Mouse (Mus musculus): Measurements from ENCODE around the gene Gpr171.
A peak's percentile ranks its signal among the peaks of the same experiment; 100 is the strongest.
"Not testable (repeated sequence)": the region's sequence is repeated elsewhere in the genome, so short reads cannot be mapped to it uniquely, and the experiment has no call there.

Gene Gpr171

GRCm38 (mm10) chr3:59101218-59101986 is at the start of gene Gpr171:
Gpr171 (minus strand) TSS chr3:59101821.
- DNase-seq (ENCODE audit: low read depth in 2 of 2, low spot score in 2 of 2), result peak; percentile 40 to 56

DNA sequence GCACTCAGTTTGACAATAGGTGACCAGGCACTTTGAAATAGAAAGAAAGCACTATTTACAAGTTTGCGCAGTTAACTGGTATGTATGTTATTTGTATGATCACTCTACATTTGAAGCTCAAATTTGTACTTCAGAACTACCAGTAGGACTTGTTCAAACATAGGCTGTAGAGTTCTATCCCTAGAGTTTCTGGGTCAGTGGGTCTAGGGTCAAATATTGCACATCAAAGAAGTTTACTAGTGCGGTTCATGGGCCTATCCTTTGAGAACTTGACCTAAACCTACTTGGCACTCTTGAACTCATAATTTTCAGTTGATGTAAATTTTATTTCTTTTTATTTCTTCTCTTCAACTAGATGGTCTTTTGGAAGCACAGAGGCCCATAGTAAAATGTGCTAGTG is 49.0 kb upstream of the Gpr171 start:
- DNase-seq (ENCODE audit: low read depth in 2 of 2, low spot score in 2 of 2), result no peak

- no peak for DNase-seq (ENCODE audit: low read depth in 2 of 2, low spot score in 2 of 2)
Measured at GRCm38 (mm10) chr3:59149646-59150045, 48.0 kb upstream of the Gpr171 start.

GRCm38 (mm10) chr3:59145194-59145593 is 43.6 kb upstream of the Gpr171 start:
- no peak for DNase-seq (ENCODE audit: low read depth in 2 of 2, low spot score in 2 of 2)

GRCm38 (mm10) chr3:59141507-59142305 is 40.1 kb upstream of the Gpr171 start:
- no peak for DNase-seq (ENCODE audit: low read depth in 2 of 2, low spot score in 2 of 2)

GRCm38 (mm10) chr3:59140941-59141340 is 39.3 kb upstream of the Gpr171 start:
- not testable (repeated sequence) for DNase-seq (ENCODE audit: low read depth in 2 of 2, low spot score in 2 of 2)

GRCm38 (mm10) chr3:59140115-59140514 is 38.5 kb upstream of the Gpr171 start:
- no peak for DNase-seq (ENCODE audit: low read depth in 2 of 2, low spot score in 2 of 2)

GRCm38 (mm10) chr3:59139651-59140051 is 38.0 kb upstream of the Gpr171 start:
- no peak for DNase-seq (ENCODE audit: low read depth in 2 of 2, low spot score in 2 of 2)

DNA sequence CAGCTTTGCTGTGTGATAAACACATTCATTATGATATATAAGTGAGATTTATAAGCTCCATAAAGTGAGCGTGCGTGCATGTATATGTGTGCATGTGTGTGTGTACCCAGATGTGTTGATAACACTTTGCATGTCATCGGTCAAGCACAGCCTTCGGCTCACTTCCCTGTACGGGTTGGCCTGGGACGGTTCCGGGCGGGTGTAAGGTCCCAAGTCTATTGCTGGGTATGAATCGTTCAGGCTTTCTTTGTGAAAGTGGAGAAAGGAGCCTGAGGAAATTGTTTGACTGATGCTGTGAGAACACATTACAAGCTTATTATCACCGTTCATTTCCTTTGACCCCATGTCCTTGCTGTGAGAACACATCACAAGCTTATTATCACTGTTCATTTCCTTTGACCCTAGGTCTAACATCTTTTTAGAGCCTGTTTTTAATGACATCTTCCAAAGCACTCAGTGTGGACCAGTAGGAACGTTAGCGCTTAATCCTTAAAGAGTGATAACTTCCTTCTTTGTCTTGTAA is 37.4 kb upstream of the Gpr171 start:
- DNase-seq (ENCODE audit: low read depth in 2 of 2, low spot score in 2 of 2), result no peak

- DNase-seq (ENCODE audit: low read depth in 2 of 2, low spot score in 2 of 2), result no peak
Measured at GRCm38 (mm10) chr3:59135911-59136653, 34.5 kb upstream of the Gpr171 start.

- DNase-seq (ENCODE audit: low read depth in 2 of 2, low spot score in 2 of 2), result no peak
Measured at GRCm38 (mm10) chr3:59133189-59133588, 31.6 kb upstream of the Gpr171 start.

- no peak for DNase-seq (ENCODE audit: low read depth in 2 of 2, low spot score in 2 of 2)
Measured at GRCm38 (mm10) chr3:59131966-59132365, 30.3 kb upstream of the Gpr171 start.

- DNase-seq (ENCODE audit: low read depth in 2 of 2, low spot score in 2 of 2), result no peak
Measured at GRCm38 (mm10) chr3:59131081-59131480, 29.5 kb upstream of the Gpr171 start.

- DNase-seq (ENCODE audit: low read depth in 2 of 2, low spot score in 2 of 2), result peak; percentile 12 to 18
Measured at GRCm38 (mm10) chr3:59130431-59130830, 28.8 kb upstream of the Gpr171 start.

DNA sequence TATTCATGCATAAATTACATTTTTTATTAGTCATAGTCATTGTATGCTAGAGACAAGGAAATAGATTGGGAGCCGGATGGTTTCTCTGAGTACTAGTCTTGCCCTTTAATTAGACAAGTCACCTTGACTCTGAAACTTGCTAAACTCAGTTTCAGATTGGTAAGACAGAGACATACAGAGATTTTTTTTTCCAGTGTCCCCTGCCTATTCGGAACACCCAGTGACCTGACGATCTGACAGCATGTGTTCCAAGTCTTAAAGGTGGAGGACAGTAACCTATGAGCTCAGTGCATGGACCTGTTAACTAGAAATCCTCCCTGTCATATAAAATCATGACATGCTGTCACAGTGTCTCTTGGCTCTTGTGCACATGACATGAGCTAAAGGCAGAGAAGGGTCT is 27.9 kb upstream of the Gpr171 start:
- DNase-seq (ENCODE audit: low read depth in 2 of 2, low spot score in 2 of 2), result no peak

DNA sequence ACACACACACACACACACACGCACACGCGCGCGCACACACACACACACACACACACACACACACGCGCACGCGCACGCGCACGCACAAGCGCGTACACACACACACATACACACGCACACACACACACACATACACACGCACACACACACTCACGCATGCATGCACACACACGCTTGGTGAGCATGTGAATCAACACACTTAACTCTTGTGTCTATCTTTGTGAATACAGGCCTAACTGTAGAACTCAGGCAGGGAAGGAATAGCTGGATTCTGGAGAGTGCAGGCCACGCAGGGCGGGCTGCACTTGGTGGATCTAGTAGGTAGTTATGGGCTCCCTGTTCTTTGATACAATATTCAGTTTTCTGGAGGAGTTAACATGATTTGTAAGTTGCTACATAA is 27.1 kb upstream of the Gpr171 start:
- no peak for DNase-seq (ENCODE audit: low read depth in 2 of 2, low spot score in 2 of 2)

- no peak for DNase-seq (ENCODE audit: low read depth in 2 of 2, low spot score in 2 of 2)
Measured at GRCm38 (mm10) chr3:59125783-59126555, 24.3 kb upstream of the Gpr171 start.

- DNase-seq (ENCODE audit: low read depth in 2 of 2, low spot score in 2 of 2), result no peak
Measured at GRCm38 (mm10) chr3:59125022-59125421, 23.4 kb upstream of the Gpr171 start.

GRCm38 (mm10) chr3:59121780-59122449 is 20.3 kb upstream of the Gpr171 start:
- DNase-seq (ENCODE audit: low read depth in 2 of 2, low spot score in 2 of 2), result no peak

DNA sequence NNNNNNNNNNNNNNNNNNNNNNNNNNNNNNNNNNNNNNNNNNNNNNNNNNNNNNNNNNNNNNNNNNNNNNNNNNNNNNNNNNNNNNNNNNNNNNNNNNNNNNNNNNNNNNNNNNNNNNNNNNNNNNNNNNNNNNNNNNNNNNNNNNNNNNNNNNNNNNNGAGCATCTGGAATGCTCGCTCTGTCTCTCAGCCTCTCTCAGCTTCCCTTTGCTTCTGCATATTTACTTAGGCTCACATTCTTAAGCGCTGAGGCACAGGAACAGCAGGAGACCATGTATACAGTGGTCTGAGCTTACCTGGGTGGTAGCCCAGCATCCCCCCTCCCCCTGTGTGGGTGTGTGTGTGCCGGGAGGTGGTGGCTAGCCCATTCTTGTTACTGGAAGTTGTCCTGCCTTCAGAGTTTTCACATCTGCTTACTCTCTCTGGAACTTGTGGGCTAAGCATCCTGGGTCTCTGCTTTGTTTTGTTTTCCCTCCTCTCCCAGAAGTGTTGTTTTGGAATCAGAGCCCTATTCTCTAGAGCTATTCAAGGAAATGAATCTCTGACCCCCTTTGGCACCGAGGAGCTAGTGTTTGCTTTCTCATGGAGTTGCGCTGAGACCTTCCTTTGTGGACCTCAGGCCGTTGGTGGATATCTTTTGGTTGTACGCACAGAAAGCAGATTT is 19.6 kb upstream of the Gpr171 start:
- no peak for DNase-seq (ENCODE audit: low read depth in 2 of 2, low spot score in 2 of 2)
